Mouse (Mus musculus) myocyte (in vitro differentiated cells): ENCODE measurements around the gene Sdk1. TPM values are rescaled to one million over a fixed set of nuclear protein-coding genes. Genes with fewer than 3 reads are reported as not detected.
"Not testable (repeated sequence)": the region's sequence is repeated elsewhere in the genome, so short reads cannot be mapped to it uniquely, and the experiment has no call there.

Experiments used
- H3K27me3 ChIP-seq: one replicate; pipeline ENCODE4 v1.6.1; 2011; ENCODE audit not compliant: control insufficient read depth, insufficient read depth, insufficient read length
- H3K36me3 ChIP-seq: one replicate; pipeline ENCODE4 v1.6.1; 2011; ENCODE audit not compliant: control insufficient read depth, insufficient read depth
- H3K4me2 ChIP-seq: one replicate; pipeline ENCODE4 v1.6.1; 2011; ENCODE audit warnings: low read depth, control low read depth
- H3K4me3 ChIP-seq: one replicate; pipeline ENCODE4 v1.5.1; 2011; ENCODE audit warnings: mild to moderate bottlenecking, control low read depth, moderate library complexity
- H3K79me2 ChIP-seq: one replicate; pipeline ENCODE4 v1.6.1; 2011; ENCODE audit not compliant: control insufficient read depth, insufficient read depth
- H3ac ChIP-seq: one replicate; pipeline ENCODE4 v1.6.1; 2011; ENCODE audit not compliant: control insufficient read depth, insufficient read length
- CEBPB ChIP-seq: IDR thresholded peaks from 2 replicates; pipeline ENCODE4 v1.6.1; 2011; ENCODE audit warnings: mild to moderate bottlenecking, moderate library complexity; ENCODE audit not compliant: poor library complexity, insufficient read depth, severe bottlenecking
- E2F4 ChIP-seq: IDR thresholded peaks from one replicate; pipeline ENCODE4 v1.6.1; 2011; ENCODE audit warnings: mild to moderate bottlenecking, control low read depth, moderate library complexity; ENCODE audit not compliant: insufficient read depth
- MAX ChIP-seq: IDR thresholded peaks from one replicate; pipeline ENCODE4 v1.6.1; 2011; ENCODE audit warnings: low read depth, mild to moderate bottlenecking, control low read depth
- MYOD1 ChIP-seq, 3 experiments: IDR thresholded peaks; one replicate each; pipeline ENCODE4 v1.6.1; 2011; ENCODE audit warnings: control low read depth in 2 of 3, low read depth in 2 of 3, mild to moderate bottlenecking in 2 of 3, moderate library complexity in 1 of 3; ENCODE audit not compliant: insufficient read length in 2 of 3, control insufficient read depth in 1 of 3
- MYOG ChIP-seq, 3 experiments: IDR thresholded peaks; one replicate each; pipeline ENCODE4 v1.6.1; 2011; ENCODE audit warnings: control low read depth in 2 of 3, low read depth in 2 of 3, mild to moderate bottlenecking in 2 of 3; ENCODE audit not compliant: insufficient read length in 2 of 3, control insufficient read depth in 1 of 3, insufficient read depth in 1 of 3
- POLR2A ChIP-seq: IDR thresholded peaks from one replicate; pipeline ENCODE4 v1.6.1; 2011; ENCODE audit warnings: low read depth, mild to moderate bottlenecking, control low read depth, moderate library complexity; ENCODE audit not compliant: insufficient read length
- POLR2AphosphoS2 ChIP-seq: IDR thresholded peaks from one replicate; pipeline ENCODE4 v1.6.1; 2011; ENCODE audit warnings: low read depth, control low read depth; ENCODE audit not compliant: insufficient read length
- REST ChIP-seq: IDR thresholded peaks from one replicate; pipeline ENCODE4 v1.6.1; 2011; ENCODE audit warnings: mild to moderate bottlenecking, control low read depth, moderate library complexity; ENCODE audit not compliant: insufficient read depth, insufficient read length
- SRF ChIP-seq: IDR thresholded peaks from one replicate; pipeline ENCODE4 v1.6.1; 2011; ENCODE audit warnings: low read depth; ENCODE audit not compliant: control insufficient read depth, insufficient read length
- TCF12 ChIP-seq: IDR thresholded peaks from one replicate; pipeline ENCODE4 v1.6.1; 2011; ENCODE audit warnings: mild to moderate bottlenecking, control low read depth; ENCODE audit not compliant: poor library complexity, insufficient read depth, severe bottlenecking
- TCF3 ChIP-seq: IDR thresholded peaks from one replicate; pipeline ENCODE4 v1.6.1; 2011; ENCODE audit warnings: low read depth, control low read depth; ENCODE audit not compliant: insufficient read length
- USF1 ChIP-seq: IDR thresholded peaks from one replicate; pipeline ENCODE4 v1.6.1; 2011; ENCODE audit warnings: low read depth, mild to moderate bottlenecking, control low read depth, moderate library complexity
- polyA plus RNA-seq: library from polyadenylated mRNA; unstranded; fragments of >200 nt; fragmentation: generic; extraction: Trizol; gene quantifications from one replicate; pipeline ENCODE4 v1.2.1, GENCODE M21; 2012; ENCODE audit warnings: missing spikeins

The Sdk1 gene
- polyA plus RNA-seq, 1 experiment: 1.6 TPM

DNA sequence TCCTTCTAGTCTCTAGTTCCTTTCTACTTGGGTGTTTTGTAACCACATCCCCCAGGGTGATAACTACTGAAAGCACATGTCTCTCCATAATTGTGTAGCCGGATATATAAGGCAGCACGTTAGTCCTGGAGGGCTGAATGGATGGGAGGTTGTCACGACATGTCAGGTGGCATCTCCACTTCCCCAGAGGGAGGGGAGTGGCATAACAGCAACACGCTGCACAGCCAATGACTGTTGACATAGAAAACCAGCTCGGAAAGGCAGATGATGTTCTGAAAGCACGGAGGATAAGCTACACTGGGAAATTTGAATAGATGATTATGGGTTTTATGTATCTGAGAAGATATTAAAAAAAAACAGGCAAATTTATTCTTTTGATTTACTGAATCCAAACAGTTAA lies 376.4 kb downstream of the Sdk1 start:
- TF ChIP-seq TCF3 (no peak), REST (no peak), E2F4 (no peak), POLR2A (no peak), MYOD1 (IDR thresholded peaks at IDR 0.05; ENCODE audit: control insufficient read depth in 1 of 3, insufficient read length in 2 of 3, low read depth in 2 of 3) (no peak), CEBPB (no peak), USF1 (no peak), POLR2AphosphoS2 (no peak), SRF (no peak), MAX (no peak)
- Histone ChIP-seq H3K4me3 (no peak overlapping the region), H3K79me2 (no peaks in the 10 kb centered on the region), H3K36me3 (no peaks in the 10 kb centered on the region), H3ac (no peak overlapping the region), H3K27me3 (no peaks in the 10 kb centered on the region), H3K4me2 (no peak overlapping the region)

DNA sequence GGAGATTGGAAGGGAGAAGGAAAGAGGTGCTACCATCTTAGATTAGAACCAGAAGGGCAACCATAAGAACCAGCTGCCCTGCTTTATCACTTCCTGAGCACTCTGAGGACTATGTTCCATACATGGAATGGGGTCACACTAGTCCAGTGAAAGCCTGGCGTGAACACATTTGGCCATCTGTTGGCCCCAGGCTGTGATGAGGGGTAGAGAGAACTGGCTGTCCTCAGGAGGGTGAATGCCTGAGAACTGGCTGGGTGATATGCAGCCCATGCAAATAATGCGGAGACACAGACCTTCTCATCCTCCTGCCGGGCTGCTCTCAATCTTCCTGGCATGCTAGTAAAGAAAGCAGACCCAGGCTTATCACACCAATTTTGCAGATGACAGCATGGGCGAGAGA lies 384.1 kb downstream of the Sdk1 start:
- no peak overlapping the region for H3K4me3 ChIP-seq
- H3K36me3 ChIP-seq: no peaks in the 10 kb centered on the region
- no peak overlapping the region for H3K4me2 ChIP-seq
- TF ChIP-seq E2F4: no peak
- TF ChIP-seq MYOG (IDR thresholded peaks at IDR 0.05; ENCODE audit: control insufficient read depth in 1 of 3, insufficient read depth in 1 of 3, insufficient read length in 2 of 3, low read depth in 2 of 3): no peak
- TF ChIP-seq CEBPB: no peak
- TF ChIP-seq MYOD1 (IDR thresholded peaks at IDR 0.05; ENCODE audit: control insufficient read depth in 1 of 3, insufficient read length in 2 of 3, low read depth in 2 of 3): no peak
- TF ChIP-seq USF1: no peak
- no peak for TF ChIP-seq POLR2A
- no peak for TF ChIP-seq TCF12
- TF ChIP-seq REST: no peak
- TF ChIP-seq TCF3: no peak
- no peaks in the 10 kb centered on the region for H3K27me3 ChIP-seq
- no peak overlapping the region for H3ac ChIP-seq
- no peaks in the 10 kb centered on the region for H3K79me2 ChIP-seq

DNA sequence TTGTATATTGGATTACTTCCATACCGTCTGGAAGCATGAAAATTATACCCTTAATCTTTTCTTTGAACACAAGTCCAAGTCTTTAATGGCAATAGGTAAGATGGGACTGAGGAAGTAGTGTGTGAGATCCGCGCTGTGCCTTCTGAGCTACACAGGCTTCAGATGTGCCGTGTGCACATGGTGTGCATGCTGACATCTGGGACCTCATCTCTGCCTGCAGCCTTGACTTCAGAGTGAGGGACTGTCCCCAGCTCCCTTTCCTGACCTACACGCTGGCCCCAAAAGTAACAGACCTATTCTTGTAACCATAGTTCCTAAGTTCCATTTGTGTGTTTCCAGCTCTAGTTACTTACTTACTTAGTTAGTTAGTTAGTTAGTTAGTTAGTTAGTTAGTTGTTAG lies 390.4 kb downstream of the Sdk1 start:
- Histone ChIP-seq H3K36me3 (no peaks in the 10 kb centered on the region), H3K4me2 (no peak overlapping the region), H3K27me3 (no peaks in the 10 kb centered on the region), H3K4me3 (no peak overlapping the region), H3ac (no peak overlapping the region), H3K79me2 (no peaks in the 10 kb centered on the region)
- TF ChIP-seq MYOD1 (IDR thresholded peaks at IDR 0.05; ENCODE audit: control insufficient read depth in 1 of 3, insufficient read length in 2 of 3, low read depth in 2 of 3) (no peak), MAX (no peak), SRF (no peak), TCF12 (no peak), REST (no peak), CEBPB (no peak), MYOG (IDR thresholded peaks at IDR 0.05; ENCODE audit: control insufficient read depth in 1 of 3, insufficient read depth in 1 of 3, insufficient read length in 2 of 3, low read depth in 2 of 3) (no peak), E2F4 (no peak), POLR2A (no peak), POLR2AphosphoS2 (no peak), USF1 (no peak), TCF3 (no peak)

DNA sequence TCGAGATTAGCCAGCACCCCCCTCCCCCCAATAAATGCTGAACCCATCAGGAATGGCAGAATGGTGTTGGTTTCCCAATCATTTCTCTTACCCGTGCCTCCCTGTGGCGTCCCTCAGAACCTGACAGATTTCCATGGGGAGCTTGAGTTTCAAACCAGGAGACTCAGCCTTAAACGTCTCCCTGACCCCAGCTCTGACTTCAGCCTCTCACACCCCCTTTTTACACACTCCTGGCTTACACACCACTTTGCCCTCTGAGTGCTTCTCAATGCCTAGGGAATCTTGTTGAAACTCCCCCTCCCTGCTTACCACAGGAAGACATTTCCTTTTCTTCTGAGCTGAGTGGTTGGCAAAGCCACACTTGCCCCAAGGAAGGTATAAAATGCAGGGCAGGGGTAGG lies 392.0 kb downstream of the Sdk1 start:
- H3K79me2 ChIP-seq: no peaks in the 10 kb centered on the region
- no peak overlapping the region for H3K4me3 ChIP-seq
- H3K4me2 ChIP-seq: no peak overlapping the region
- no peaks in the 10 kb centered on the region for H3K27me3 ChIP-seq
- TF ChIP-seq USF1: no peak
- no peak for TF ChIP-seq E2F4
- TF ChIP-seq MAX: no peak
- TF ChIP-seq POLR2AphosphoS2: no peak
- no peak for TF ChIP-seq MYOD1 (IDR thresholded peaks at IDR 0.05; ENCODE audit: control insufficient read depth in 1 of 3, insufficient read length in 2 of 3, low read depth in 2 of 3)
- TF ChIP-seq TCF3: no peak
- no peak for TF ChIP-seq REST
- TF ChIP-seq TCF12: no peak
- TF ChIP-seq MYOG (IDR thresholded peaks at IDR 0.05; ENCODE audit: control insufficient read depth in 1 of 3, insufficient read depth in 1 of 3, insufficient read length in 2 of 3, low read depth in 2 of 3): no peak
- TF ChIP-seq SRF: no peak
- TF ChIP-seq POLR2A: no peak
- no peak for TF ChIP-seq CEBPB
- no peaks in the 10 kb centered on the region for H3K36me3 ChIP-seq
- no peak overlapping the region for H3ac ChIP-seq

DNA sequence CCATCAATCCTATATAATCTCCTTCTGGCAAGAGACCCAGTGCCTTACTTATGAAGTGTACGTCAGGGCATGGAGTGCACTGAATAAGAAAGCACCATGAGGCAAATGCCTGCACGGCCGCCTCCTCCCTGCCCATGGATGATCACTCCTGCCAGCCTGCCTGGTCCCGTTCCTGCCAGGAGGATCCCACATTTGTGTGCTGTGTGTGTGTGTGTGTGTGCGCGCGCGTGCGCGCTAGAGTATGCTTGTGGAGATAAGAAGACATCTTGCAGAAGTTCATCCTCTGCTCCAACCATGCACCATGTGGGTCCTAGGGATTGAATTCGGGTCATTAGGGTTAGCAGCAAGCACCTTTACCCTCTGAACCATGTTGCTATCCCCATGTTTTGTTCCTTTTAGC lies 395.1 kb downstream of the Sdk1 start:
- TF ChIP-seq E2F4 (no peak), TCF3 (no peak), TCF12 (no peak)
- no peak overlapping the region for H3ac ChIP-seq
- H3K79me2 ChIP-seq: no peaks in the 10 kb centered on the region
- H3K4me3 ChIP-seq: no peak overlapping the region
- H3K27me3 ChIP-seq: no peaks in the 10 kb centered on the region
- no peak overlapping the region for H3K4me2 ChIP-seq
- H3K36me3 ChIP-seq: no peaks in the 10 kb centered on the region

DNA sequence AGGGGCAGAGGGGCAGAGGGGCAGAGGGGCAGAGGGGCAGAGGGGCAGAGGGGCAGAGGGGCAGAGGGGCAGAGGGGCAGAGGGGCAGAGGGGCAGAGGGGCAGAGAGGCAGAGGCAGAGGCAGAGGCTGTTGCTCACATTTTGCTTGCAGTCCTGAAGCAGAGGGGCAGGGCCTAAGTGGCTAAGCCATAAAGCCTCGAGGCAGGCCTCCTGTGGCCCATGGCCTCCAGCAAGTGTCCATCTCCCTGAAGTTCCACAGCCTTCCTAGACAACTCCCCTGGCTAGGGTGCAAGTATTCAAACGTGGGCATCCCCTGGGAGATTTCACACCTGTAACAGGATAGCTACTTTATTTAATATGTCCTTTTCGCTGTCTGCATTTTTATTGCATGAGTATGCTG lies 395.8 kb downstream of the Sdk1 start:
- H3K79me2 ChIP-seq, H3K4me3 ChIP-seq, H3K27me3 ChIP-seq, H3K36me3 ChIP-seq, H3K4me2 ChIP-seq, H3ac ChIP-seq: not testable (repeated sequence)
